Mouse (Mus musculus): ENCODE measurements around the gene Pbld2. TPM values are rescaled to one million over a fixed set of nuclear protein-coding genes. Genes with fewer than 3 reads are reported as not detected.
"Not testable (repeated sequence)": the region's sequence is repeated elsewhere in the genome, so short reads cannot be mapped to it uniquely, and the experiment has no call there.

The Pbld2 gene
- polyA plus RNA-seq, 1 experiment from 2014 or later: 1.1 TPM

- Histone ChIP-seq H3K4me3 (no peak overlapping the region), H3K36me3 (no peaks in the 10 kb centered on the region), H3K9ac (no peak overlapping the region), H3K27me3 (no peaks in the 10 kb centered on the region), H3K4me2 (no peak overlapping the region), H3K4me1 (replicated peaks) (no peaks in the 10 kb centered on the region), H3K27ac (no peak overlapping the region), H3K9me3 (no peaks in the 10 kb centered on the region)
- no peak for ATAC-seq (ENCODE audit: low FRiP score)
- 65% methylated on average over 6 of the region's 6 CpGs for WGBS
Measured at GRCm38 (mm10) chr10:63053007-63053406, 28.9 kb downstream of the Pbld2 start.

DNA sequence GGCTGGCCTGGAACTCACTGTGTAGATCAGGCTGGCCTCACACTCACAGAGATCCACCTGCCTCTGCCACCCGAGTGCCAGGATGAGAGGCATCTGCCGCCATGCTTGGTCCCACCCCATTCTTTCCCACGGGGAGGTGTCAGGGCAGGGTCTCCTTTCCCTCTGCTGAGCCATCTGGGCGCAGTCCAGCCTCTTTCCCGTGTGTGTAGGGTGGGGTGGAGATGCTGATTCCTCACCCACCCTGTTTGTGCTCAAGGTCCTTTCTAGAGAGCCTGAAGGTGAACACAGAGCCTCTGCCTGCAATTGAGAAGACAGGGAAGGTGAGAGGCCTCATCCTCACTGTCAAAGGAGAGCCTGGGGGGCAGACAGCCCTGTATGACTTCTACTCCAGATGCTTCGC is 30.0 kb downstream of the Pbld2 start:
- not testable (repeated sequence) for H3K36me3 ChIP-seq; H3K4me3 ChIP-seq; ATAC-seq (ENCODE audit: low FRiP score); H3K9me3 ChIP-seq; H3K27me3 ChIP-seq; H3K9ac ChIP-seq; H3K4me2 ChIP-seq; H3K27ac ChIP-seq; H3K4me1 ChIP-seq (replicated peaks)
- 93% methylated on average over 6 of the region's 6 CpGs for WGBS

- H3K4me2 ChIP-seq: no peak overlapping the region
- no peak overlapping the region for H3K4me3 ChIP-seq
- no peaks in the 10 kb centered on the region for H3K9me3 ChIP-seq
- no peaks in the 10 kb centered on the region for H3K36me3 ChIP-seq
- WGBS: 76% methylated on average over 2 of the region's 2 CpGs
- no peak for ATAC-seq (ENCODE audit: low FRiP score)
- no peak overlapping the region for H3K27ac ChIP-seq
- no peaks in the 10 kb centered on the region for H3K27me3 ChIP-seq
- no peaks in the 10 kb centered on the region for H3K4me1 ChIP-seq (replicated peaks)
- H3K9ac ChIP-seq: no peak overlapping the region
Measured at GRCm38 (mm10) chr10:63054586-63054985, 30.5 kb downstream of the Pbld2 start.

DNA sequence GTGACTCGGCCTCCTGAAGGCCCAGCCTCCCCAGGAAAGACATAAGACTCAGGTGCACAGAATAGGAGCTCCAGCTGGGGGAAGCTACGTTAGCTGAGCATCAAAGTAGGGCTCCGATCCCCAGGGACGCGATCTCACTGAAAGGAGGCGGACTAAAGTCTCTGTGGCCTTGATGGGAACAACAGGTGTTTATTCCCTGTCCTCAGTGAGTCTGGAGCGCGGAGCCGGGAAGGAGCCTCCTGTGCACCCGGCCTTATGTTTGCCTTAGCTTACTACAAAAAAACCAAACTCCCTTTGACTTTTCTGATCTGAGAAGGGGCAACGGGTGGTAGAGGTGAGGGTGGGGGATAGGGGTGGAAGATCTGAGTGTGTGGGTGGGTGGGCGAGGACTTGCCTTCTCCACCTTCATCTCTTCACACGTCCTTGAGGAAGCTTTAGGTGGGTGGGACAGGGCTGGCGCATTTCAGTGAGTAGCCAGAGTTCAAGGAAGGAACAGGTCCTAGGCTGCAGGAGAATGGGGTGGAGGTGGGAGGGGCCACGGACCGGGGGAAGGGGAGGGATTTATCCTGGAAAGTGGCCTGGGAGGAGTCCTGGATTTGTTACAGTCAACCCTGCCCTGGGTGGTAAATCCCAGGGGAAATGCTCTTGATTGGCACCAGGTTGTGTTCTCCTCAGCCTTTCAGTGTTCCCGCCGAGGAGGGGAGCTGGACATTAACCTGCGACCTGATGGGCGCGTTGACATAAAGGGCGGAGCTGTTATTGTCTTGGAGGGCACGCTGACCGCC is 33.0 kb downstream of the Pbld2 start:
- H3K4me1 ChIP-seq (replicated peaks): no peaks in the 10 kb centered on the region
- H3K9me3 ChIP-seq: no peaks in the 10 kb centered on the region
- H3K27me3 ChIP-seq: no peaks in the 10 kb centered on the region
- H3K36me3 ChIP-seq: no peaks in the 10 kb centered on the region
- ATAC-seq (ENCODE audit: low FRiP score): 0 out of 2 replicates have a peak, but pooled peaks have one; percentile 7
- 39% methylated on average over 24 of the region's 24 CpGs for WGBS
- H3K4me3 ChIP-seq: no peak overlapping the region
- H3K4me2 ChIP-seq: no peak overlapping the region
- H3K9ac ChIP-seq: no peak overlapping the region
- no peak overlapping the region for H3K27ac ChIP-seq

DNA sequence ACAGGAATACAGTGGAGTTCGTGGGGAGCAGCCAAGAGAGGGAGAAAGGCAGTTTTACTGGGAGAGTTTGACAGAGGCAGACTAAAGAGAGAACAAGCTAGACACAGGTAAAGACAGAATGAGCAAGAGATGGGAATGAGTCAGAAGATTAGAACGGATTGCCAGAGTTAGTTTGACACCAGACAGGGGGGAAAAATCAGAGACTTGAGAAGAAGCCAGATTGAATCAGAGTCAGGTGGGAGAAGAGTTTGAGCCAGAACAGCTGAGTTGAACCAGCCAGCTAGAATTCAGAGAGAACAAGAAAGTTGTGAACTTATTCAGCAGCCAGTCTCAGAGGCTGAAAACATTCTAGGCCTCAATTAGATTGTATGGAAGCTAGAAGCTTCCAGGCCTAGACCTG is 35.7 kb downstream of the Pbld2 start, which contains the start of gene Pbld1:
Gene Pbld1 (plus strand): TSS at position 301 of the 400 bp plus-strand sequence.
- Histone ChIP-seq H3K4me3 (no peak within 1 kb of the TSS), H3K4me1 (replicated peaks) (peaks cover 3% of the 10 kb centered on the region; the same call in 1 of the 2 replicates), H3K36me3 (no peaks in the 10 kb centered on the region), H3K27me3 (no peaks in the 10 kb centered on the region), H3K9ac (no peak within 1 kb of the TSS), H3K27ac (no peak within 1 kb of the TSS), H3K9me3 (no peaks in the 10 kb centered on the region), H3K4me2 (no peak within 1 kb of the TSS)
- no peak for ATAC-seq (ENCODE audit: low FRiP score)
- WGBS: 91% methylated on average over 2 of the region's 2 CpGs

GRCm38 (mm10) chr10:63060406-63060805 is 36.3 kb downstream of the Pbld2 start:
- Histone ChIP-seq H3K27ac (no peak overlapping the region), H3K9ac (no peak overlapping the region), H3K27me3 (no peaks in the 10 kb centered on the region), H3K4me2 (no peak overlapping the region), H3K4me1 (replicated peaks) (peaks cover 3% of the 10 kb centered on the region; the same call in 1 of the 2 replicates), H3K36me3 (no peaks in the 10 kb centered on the region), H3K4me3 (no peak overlapping the region), H3K9me3 (no peaks in the 10 kb centered on the region)
- no peak for ATAC-seq (ENCODE audit: low FRiP score)
- 76% methylated on average over 11 of the region's 11 CpGs for WGBS

DNA sequence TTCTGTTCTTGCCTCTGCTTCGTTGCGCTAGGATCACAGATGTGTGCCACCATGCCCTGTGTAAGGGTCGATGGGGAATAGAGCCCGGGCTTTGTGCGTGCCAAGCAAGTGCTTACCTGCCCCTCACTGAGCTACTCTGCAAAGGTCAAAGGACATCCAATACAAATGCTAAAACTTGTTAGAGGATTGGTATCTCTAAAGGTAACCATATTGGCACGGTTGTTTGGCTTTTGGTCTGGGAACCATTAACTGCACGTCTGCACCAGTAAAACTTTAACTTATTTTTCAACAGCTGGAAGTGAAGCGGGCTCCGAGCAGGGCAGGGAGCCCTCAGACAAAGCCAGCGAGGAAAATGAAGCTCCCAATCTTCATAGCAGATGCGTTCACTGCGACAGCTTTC is 37.2 kb downstream of the Pbld2 start:
- no peak for ATAC-seq (ENCODE audit: low FRiP score)
- no peak overlapping the region for H3K4me3 ChIP-seq

GRCm38 (mm10) chr10:63062696-63063095 is 38.6 kb downstream of the Pbld2 start:
- no peak for ATAC-seq (ENCODE audit: low FRiP score)
- Histone ChIP-seq H3K36me3 (no peaks in the 10 kb centered on the region), H3K4me3 (no peak overlapping the region), H3K27ac (no peak overlapping the region), H3K9ac (no peak overlapping the region), H3K4me1 (replicated peaks) (peaks cover 3% of the 10 kb centered on the region; the same call in 1 of the 2 replicates), H3K4me2 (no peak overlapping the region), H3K9me3 (no peaks in the 10 kb centered on the region), H3K27me3 (no peaks in the 10 kb centered on the region)
- WGBS: 94% methylated on average over 5 of the region's 5 CpGs

More for the DNA sequence above, 37.2 kb downstream of the Pbld2 start:
- Histone ChIP-seq H3K27me3 (no peaks in the 10 kb centered on the region), H3K4me1 (replicated peaks) (peaks cover 3% of the 10 kb centered on the region; the same call in 1 of the 2 replicates), H3K9me3 (no peaks in the 10 kb centered on the region), H3K4me2 (no peak overlapping the region), H3K9ac (no peak overlapping the region), H3K36me3 (no peaks in the 10 kb centered on the region), H3K27ac (no peak overlapping the region)
- WGBS: 70% methylated on average over 12 of the region's 12 CpGs

DNA sequence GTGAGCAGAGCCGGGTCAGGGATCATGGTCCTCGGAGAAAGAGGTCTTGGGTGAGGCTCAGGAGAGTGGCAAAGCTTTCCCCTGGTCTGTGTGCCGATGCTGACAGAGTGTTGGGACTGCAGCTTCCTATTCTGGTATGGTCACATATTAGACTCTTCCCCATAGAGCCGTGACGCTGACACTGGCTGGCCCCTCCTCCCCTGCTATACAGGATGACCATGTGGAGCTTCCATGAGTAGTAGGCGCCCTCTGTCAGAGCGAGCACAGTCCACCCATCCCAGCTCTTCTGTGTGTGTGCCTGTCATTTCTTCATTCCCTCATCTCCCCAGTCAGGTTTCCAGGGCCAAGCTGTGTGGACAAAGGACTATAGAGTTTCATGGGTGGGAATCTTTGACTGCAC is 39.2 kb downstream of the Pbld2 start:
- WGBS: 80% methylated on average over 7 of the region's 7 CpGs
- H3K27ac ChIP-seq: no peak overlapping the region
- H3K36me3 ChIP-seq: no peaks in the 10 kb centered on the region
- no peak for ATAC-seq (ENCODE audit: low FRiP score)
- H3K27me3 ChIP-seq: no peaks in the 10 kb centered on the region
- H3K4me3 ChIP-seq: no peak overlapping the region
- H3K4me2 ChIP-seq: no peak overlapping the region
- peaks cover 3% of the 10 kb centered on the region; the same call in 1 of the 2 replicates for H3K4me1 ChIP-seq (replicated peaks)
- H3K9ac ChIP-seq: no peak overlapping the region
- no peaks in the 10 kb centered on the region for H3K9me3 ChIP-seq

DNA sequence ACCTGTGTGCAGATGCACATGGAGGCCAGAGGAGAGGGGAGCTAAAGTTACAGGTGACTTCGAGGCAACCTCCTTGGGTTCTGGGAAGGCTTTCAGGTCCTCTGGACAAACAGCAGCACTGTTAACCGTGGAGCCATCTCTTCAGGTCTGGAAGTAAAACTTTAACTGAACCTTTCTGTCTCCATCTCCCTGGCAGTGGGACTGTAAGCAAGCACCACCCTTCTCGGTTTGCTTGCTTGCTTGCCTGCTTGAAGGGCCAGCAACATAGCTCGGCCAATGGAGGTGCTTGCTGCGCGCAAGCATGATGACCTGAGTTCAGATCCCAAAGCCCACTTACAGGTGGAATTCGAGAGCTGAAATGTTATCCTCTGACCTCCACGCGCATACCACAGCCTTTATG is 40.4 kb downstream of the Pbld2 start:
- no peak overlapping the region for H3K27ac ChIP-seq
- no peak overlapping the region for H3K4me2 ChIP-seq
- peaks cover 3% of the 10 kb centered on the region; the same call in 1 of the 2 replicates for H3K4me1 ChIP-seq (replicated peaks)
- ATAC-seq (ENCODE audit: low FRiP score): no peak
- no peaks in the 10 kb centered on the region for H3K9me3 ChIP-seq
- no peaks in the 10 kb centered on the region for H3K36me3 ChIP-seq
- H3K4me3 ChIP-seq: no peak overlapping the region
- 84% methylated on average over 9 of the region's 9 CpGs for WGBS
- no peak overlapping the region for H3K9ac ChIP-seq
- no peaks in the 10 kb centered on the region for H3K27me3 ChIP-seq

DNA sequence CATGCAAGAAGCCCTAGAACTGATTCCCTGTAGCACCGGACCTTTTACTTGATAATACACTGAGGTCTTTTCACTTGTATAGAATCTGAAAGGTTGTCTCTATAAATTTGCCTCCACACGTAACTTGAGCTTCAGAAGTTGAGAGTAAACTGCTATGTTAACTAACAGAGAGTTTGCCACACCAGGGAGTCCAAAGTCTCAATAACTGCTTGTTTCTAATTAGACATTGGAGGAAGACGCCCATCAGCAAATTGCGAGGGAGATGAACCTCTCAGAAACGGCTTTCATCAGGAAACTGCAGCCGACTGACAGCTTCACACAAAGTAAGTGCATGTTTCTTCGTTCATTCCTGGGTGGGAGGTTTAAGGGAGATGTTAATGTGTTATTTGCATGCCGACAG is 41.4 kb downstream of the Pbld2 start:
- no peaks in the 10 kb centered on the region for H3K27me3 ChIP-seq
- no peak overlapping the region for H3K4me2 ChIP-seq
- no peak overlapping the region for H3K27ac ChIP-seq
- ATAC-seq (ENCODE audit: low FRiP score): no peak
- H3K4me3 ChIP-seq: no peak overlapping the region
- no peaks in the 10 kb centered on the region for H3K9me3 ChIP-seq
- H3K4me1 ChIP-seq (replicated peaks): peaks cover 3% of the 10 kb centered on the region; the same call in 1 of the 2 replicates
- H3K36me3 ChIP-seq: no peaks in the 10 kb centered on the region
- no peak overlapping the region for H3K9ac ChIP-seq
- 62% methylated on average over 8 of the region's 8 CpGs for WGBS

DNA sequence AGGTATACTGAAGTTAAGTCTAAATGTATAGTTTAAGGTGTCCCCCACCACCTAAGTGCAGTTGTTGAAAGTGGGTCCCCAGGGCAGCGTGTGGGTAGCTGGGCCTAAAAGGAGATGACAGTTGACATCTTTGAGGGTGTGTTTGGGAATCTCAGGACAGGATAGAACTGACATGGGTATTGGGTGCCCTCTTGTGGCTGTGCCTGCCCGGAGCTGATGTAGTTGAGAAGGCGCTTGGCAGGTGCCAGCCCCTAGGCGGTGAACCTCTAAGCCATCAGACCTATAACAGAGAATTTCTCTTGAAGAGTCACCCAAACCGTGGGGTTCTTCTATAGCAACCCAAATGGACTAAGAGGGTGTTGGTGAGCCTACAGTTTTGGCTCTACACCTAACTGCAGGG is 41.9 kb downstream of the Pbld2 start:
- Histone ChIP-seq H3K27ac (no peak overlapping the region), H3K36me3 (no peaks in the 10 kb centered on the region), H3K9me3 (no peaks in the 10 kb centered on the region), H3K4me1 (replicated peaks) (peaks cover 3% of the 10 kb centered on the region; the same call in 1 of the 2 replicates), H3K4me3 (no peak overlapping the region), H3K27me3 (no peaks in the 10 kb centered on the region), H3K4me2 (no peak overlapping the region), H3K9ac (no peak overlapping the region)
- peak; percentile 77; the same call in 1 of the 2 replicates for ATAC-seq (ENCODE audit: low FRiP score)
- WGBS: 3% methylated on average over 5 of the region's 5 CpGs

GRCm38 (mm10) chr10:63086304-63086703 is 62.2 kb downstream of the Pbld2 start:
- Histone ChIP-seq H3K27me3 (peaks cover 3% of the 10 kb centered on the region), H3K36me3 (no peaks in the 10 kb centered on the region), H3K9me3 (no peaks in the 10 kb centered on the region), H3K4me1 (replicated peaks) (peaks cover 18% of the 10 kb centered on the region), H3K9ac (no peak overlapping the region), H3K4me2 (no peak overlapping the region), H3K4me3 (no peak overlapping the region), H3K27ac (no peak overlapping the region)
- WGBS: 87% methylated on average over 10 of the region's 10 CpGs
- ATAC-seq (ENCODE audit: low FRiP score): no peak

Data from hindbrain, embryonic 13.5 days (tissue).